Mouse (Mus musculus) embryonic facial prominence, embryonic 15.5 days (tissue): ENCODE results near the gene Plxna2. TPM values are rescaled to one million over a fixed set of nuclear protein-coding genes. Genes with fewer than 3 reads are reported as not detected.
A peak's percentile ranks its signal among the peaks of the same experiment; 100 is the strongest.

ENCODE experiments used
- ATAC-seq: fragments of 200-750 bp; cut with Nextera tagmentation; 2 replicates; pipeline ENCODE4 v1.8.0; 2017; ENCODE audit warnings: low read depth, moderate TSS enrichment; ENCODE audit not compliant: insufficient number of reproducible peaks, low FRiP score, low TSS enrichment
- H3K27ac ChIP-seq: fragments of 300-500 bp; sonication (generic); replicated peaks from 2 replicates; pipeline ENCODE4 v1.5.1; 2015; ENCODE audit warnings: mild to moderate bottlenecking, inconsistent platforms
- H3K27me3 ChIP-seq: fragments of 300-500 bp; sonication (generic); 2 replicates; pipeline ENCODE4 v1.6.1; 2015; ENCODE audit warnings: inconsistent platforms
- H3K36me3 ChIP-seq: fragments of 300-500 bp; sonication (generic); 2 replicates; pipeline ENCODE4 v1.6.1; 2015; ENCODE audit warnings: mild to moderate bottlenecking, inconsistent platforms
- H3K4me1 ChIP-seq: fragments of 300-500 bp; sonication (generic); 2 replicates; pipeline ENCODE4 v1.6.1; 2015; ENCODE audit warnings: inconsistent platforms
- H3K4me2 ChIP-seq: fragments of 300-500 bp; sonication (generic); replicated peaks from 2 replicates; pipeline ENCODE4 v1.6.1; 2015; ENCODE audit warnings: mild to moderate bottlenecking, inconsistent platforms
- H3K4me3 ChIP-seq: fragments of 300-500 bp; sonication (generic); replicated peaks from 2 replicates; pipeline ENCODE4 v1.5.1; 2015; ENCODE audit warnings: mild to moderate bottlenecking, inconsistent platforms
- H3K9ac ChIP-seq: fragments of 300-500 bp; sonication (generic); 2 replicates; pipeline ENCODE4 v1.6.1; 2015; ENCODE audit warnings: inconsistent platforms
- H3K9me3 ChIP-seq: fragments of 300-500 bp; sonication (generic); replicated peaks from 2 replicates; pipeline ENCODE4 v1.6.1; 2016; ENCODE audit warnings: inconsistent platforms
- WGBS: fragments of 180-500 bp; shearing (Covaris S2); methylation state at CpG from one replicate; pipeline ENCODE4 v1.1.7; 2015; 5-methylcytosine and 5-hydroxymethylcytosine counted together
- polyA plus RNA-seq: library from polyadenylated mRNA; unstranded; fragments of >200 nt; fragmentation: Nextera tagmentation; extraction: Ambion mirVana; gene quantifications from 2 replicates; pipeline ENCODE4 v1.2.1, GENCODE M21; 2015

The Plxna2 gene
- polyA plus RNA-seq, 1 experiment from 2014 or later: 11.0 TPM

DNA sequence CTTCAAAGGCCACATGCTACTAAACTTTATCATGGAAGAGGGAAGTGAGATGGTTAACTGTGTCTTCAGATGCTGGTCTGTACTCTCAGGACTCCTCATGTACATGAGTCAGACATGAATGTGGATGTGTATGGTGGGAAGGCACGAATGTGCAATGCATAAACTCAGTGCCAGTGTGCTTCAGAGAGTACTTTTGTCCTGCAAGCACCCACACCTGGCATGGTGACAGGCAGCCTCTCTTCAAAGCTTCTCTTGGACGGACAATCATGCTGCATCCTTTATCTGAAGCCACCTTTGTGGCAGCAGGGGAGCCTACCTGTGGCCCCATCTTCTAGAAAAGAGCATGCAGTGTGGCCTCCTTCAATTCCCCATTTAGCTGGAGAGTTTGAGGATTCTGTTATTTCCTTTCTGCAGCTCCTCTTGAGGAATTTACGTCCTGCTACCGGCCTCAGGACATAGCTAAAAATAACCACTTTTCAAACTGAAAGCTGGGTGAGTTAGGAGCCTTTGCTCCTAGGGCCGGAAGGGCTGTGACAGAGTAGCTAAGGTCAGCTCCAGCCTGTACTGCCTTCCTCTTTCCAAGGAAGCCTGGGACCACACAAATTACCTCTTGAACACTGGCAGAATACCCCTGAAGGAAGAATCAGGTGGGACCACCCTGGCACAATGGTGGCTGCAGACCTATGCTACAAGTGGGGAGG lies 23.7 kb downstream of the Plxna2 start:
- Histone ChIP-seq H3K27ac (peak overlapping the region; percentile 35; the same call in 1 of the 2 replicates), H3K27me3 (no peaks in the 10 kb centered on the region), H3K4me2 (no peak overlapping the region), H3K4me3 (no peak overlapping the region), H3K4me1 (peaks cover 16% of the 10 kb centered on the region), H3K9me3 (no peaks in the 10 kb centered on the region), H3K36me3 (peaks cover 14% of the 10 kb centered on the region), H3K9ac (no peak overlapping the region)
- WGBS: 38% methylated on average over 5 of the region's 5 CpGs
- ATAC-seq: no peak

- no peaks in the 10 kb centered on the region for H3K27me3 ChIP-seq
- H3K9ac ChIP-seq: no peak overlapping the region
- 0 out of 2 replicates have a peak, but pooled peaks have one; percentile 11 for ATAC-seq
- H3K4me1 ChIP-seq: peaks cover 16% of the 10 kb centered on the region
- H3K36me3 ChIP-seq: peaks cover 14% of the 10 kb centered on the region
- no peak overlapping the region for H3K4me2 ChIP-seq
- WGBS: 38% methylated on average over 1 of the region's 1 CpGs
- no peak overlapping the region for H3K4me3 ChIP-seq
- peak overlapping the region; percentile 35; the same call in 1 of the 2 replicates for H3K27ac ChIP-seq
- H3K9me3 ChIP-seq: no peaks in the 10 kb centered on the region
Observed at GRCm38 (mm10) chr1:194642302-194642787, 24.3 kb downstream of the Plxna2 start.

DNA sequence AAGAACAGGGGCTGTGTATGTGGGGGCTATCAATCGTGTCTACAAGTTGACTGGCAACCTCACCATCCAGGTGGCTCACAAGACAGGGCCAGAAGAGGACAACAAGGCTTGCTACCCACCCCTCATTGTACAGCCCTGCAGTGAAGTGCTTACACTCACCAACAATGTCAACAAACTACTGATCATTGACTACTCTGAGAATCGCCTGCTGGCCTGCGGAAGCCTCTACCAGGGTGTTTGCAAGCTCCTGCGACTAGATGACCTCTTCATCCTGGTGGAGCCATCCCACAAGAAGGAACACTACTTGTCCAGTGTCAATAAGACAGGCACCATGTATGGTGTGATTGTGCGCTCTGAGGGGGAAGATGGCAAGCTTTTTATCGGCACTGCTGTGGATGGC lies 25.9 kb downstream of the Plxna2 start:
- Histone ChIP-seq H3K4me2 (no peak overlapping the region), H3K27ac (no peak overlapping the region), H3K36me3 (peaks cover 18% of the 10 kb centered on the region), H3K4me1 (peaks cover 16% of the 10 kb centered on the region), H3K9me3 (no peaks in the 10 kb centered on the region), H3K4me3 (no peak overlapping the region), H3K27me3 (no peaks in the 10 kb centered on the region), H3K9ac (no peak overlapping the region)
- no peak for ATAC-seq
- 93% methylated on average over 6 of the region's 6 CpGs for WGBS

DNA sequence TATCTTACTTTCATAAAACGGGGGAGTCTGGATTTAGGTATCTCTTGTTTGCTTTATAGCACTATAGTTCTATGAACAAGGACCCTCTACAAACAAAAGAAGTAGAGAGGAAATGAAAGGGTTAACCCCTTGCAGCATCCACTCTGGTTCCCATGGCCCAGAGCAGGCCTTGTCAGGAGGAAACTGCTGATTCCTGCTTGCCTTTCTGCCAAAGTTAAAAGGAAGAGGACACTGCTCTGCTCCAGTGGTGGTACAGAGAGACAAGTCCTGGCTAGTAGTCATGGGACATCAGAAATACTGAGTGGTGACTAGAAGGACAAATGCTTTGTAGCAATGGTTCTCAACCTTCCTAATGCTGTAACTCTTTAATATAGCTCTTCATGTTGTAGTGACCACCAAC lies 27.9 kb downstream of the Plxna2 start:
- ATAC-seq: no peak
- H3K36me3 ChIP-seq: peaks cover 26% of the 10 kb centered on the region

GRCm38 (mm10) chr1:194650076-194650475 lies 32.1 kb downstream of the Plxna2 start:
- Histone ChIP-seq H3K36me3 (peaks cover 25% of the 10 kb centered on the region; the same call in 1 of the 2 replicates), H3K27me3 (no peaks in the 10 kb centered on the region), H3K4me3 (no peak overlapping the region), H3K9ac (no peak overlapping the region), H3K27ac (no peak overlapping the region), H3K4me1 (peaks cover 4% of the 10 kb centered on the region; the same call in 1 of the 2 replicates), H3K4me2 (no peak overlapping the region), H3K9me3 (no peaks in the 10 kb centered on the region)
- WGBS: 60% methylated on average over 1 of the region's 1 CpGs
- ATAC-seq: no peak

More for the DNA sequence above, 27.9 kb downstream of the Plxna2 start:
- Histone ChIP-seq H3K27ac (no peak overlapping the region), H3K4me1 (peaks cover 16% of the 10 kb centered on the region), H3K27me3 (no peaks in the 10 kb centered on the region), H3K4me2 (no peak overlapping the region), H3K9ac (no peak overlapping the region), H3K4me3 (no peak overlapping the region), H3K9me3 (no peaks in the 10 kb centered on the region)
- 87% methylated on average over 1 of the region's 1 CpGs for WGBS

DNA sequence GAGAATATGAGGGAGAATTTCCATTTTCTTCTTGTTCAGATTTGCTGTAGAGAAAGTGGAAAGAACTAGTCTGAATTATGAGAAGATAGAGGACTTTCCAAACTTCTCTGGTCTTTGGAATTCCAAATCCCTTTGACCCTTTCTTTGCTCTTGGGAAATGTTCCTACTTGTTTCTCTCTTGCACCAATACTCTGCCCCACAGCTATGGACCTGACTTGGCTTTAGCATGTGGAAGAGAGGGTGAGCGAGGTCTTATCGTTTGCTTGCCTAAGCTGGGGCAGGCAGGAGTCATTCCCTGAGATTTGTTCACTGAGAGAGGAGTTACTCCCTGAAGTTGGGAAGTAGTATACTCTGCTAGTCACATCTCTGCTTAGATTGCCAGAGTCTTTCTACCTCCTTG lies 32.5 kb downstream of the Plxna2 start:
- no peaks in the 10 kb centered on the region for H3K9me3 ChIP-seq
- 84% methylated on average over 2 of the region's 2 CpGs for WGBS
- no peaks in the 10 kb centered on the region for H3K27me3 ChIP-seq
- H3K4me1 ChIP-seq: peaks cover 4% of the 10 kb centered on the region; the same call in 1 of the 2 replicates
- no peak overlapping the region for H3K4me2 ChIP-seq
- ATAC-seq: no peak
- peaks cover 23% of the 10 kb centered on the region; the same call in 1 of the 2 replicates for H3K36me3 ChIP-seq
- no peak overlapping the region for H3K4me3 ChIP-seq
- H3K27ac ChIP-seq: no peak overlapping the region; the same call in 1 of the 2 replicates
- no peak overlapping the region for H3K9ac ChIP-seq

- Histone ChIP-seq H3K4me3 (no peak overlapping the region), H3K9ac (no peak overlapping the region), H3K4me1 (peaks cover 4% of the 10 kb centered on the region; the same call in 1 of the 2 replicates), H3K27ac (no peak overlapping the region), H3K27me3 (no peaks in the 10 kb centered on the region), H3K4me2 (no peak overlapping the region), H3K9me3 (no peaks in the 10 kb centered on the region), H3K36me3 (peaks cover 23% of the 10 kb centered on the region; the same call in 1 of the 2 replicates)
- no peak for ATAC-seq
- WGBS: 49% methylated on average over 3 of the region's 3 CpGs
Observed at GRCm38 (mm10) chr1:194651987-194652386, 34.0 kb downstream of the Plxna2 start.

DNA sequence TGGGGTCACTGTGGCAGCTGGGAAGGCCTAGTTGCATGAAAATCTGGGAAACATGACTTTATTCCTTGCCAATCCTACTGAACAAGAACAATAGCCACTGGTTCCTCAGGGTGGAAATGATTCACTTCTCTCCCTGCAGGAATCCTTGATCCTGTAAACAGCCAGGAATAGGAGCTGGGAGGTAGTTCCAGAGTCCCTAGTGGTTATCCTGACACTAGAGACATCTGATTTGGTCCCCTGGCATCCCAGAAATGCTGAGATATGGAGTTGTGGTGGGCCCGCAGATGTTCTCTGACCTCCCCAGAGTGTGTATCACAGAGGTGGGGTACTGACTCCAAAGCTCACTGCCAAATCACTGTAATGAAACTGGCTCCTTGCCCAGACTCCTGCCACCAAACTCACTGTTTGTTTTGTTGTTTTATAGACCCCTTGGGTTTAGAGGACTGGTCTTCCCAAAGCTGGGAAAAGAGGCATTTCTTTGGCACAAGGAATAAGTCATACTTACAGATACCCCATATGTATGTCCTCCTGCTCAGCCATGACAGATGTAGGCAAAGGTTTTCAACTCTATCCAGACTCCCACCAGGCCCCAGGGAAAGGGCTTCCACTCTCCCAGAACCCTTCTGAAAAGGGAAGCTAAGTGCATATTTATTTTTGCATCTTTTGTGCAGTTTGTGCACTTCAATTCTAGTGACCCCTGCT lies 40.6 kb downstream of the Plxna2 start:
- WGBS: 66% methylated on average over 1 of the region's 1 CpGs
- H3K27ac ChIP-seq: 0 out of 2 replicates have a peak overlapping the region, but pooled peaks have one; percentile 34
- H3K4me2 ChIP-seq: no peak overlapping the region
- no peak for ATAC-seq
- H3K9me3 ChIP-seq: no peaks in the 10 kb centered on the region
- no peak overlapping the region for H3K4me3 ChIP-seq
- H3K9ac ChIP-seq: no peak overlapping the region
- 0 out of 2 replicates have a peak, but pooled peaks cover 7% of the 10 kb centered on the region for H3K4me1 ChIP-seq
- H3K27me3 ChIP-seq: no peaks in the 10 kb centered on the region
- H3K36me3 ChIP-seq: peaks cover under 1% of the 10 kb centered on the region; the same call in 1 of the 2 replicates

- Histone ChIP-seq H3K27ac (no peak overlapping the region), H3K9ac (no peak overlapping the region), H3K4me3 (no peak overlapping the region), H3K9me3 (no peaks in the 10 kb centered on the region), H3K27me3 (no peaks in the 10 kb centered on the region), H3K4me1 (0 out of 2 replicates have a peak, but pooled peaks cover 7% of the 10 kb centered on the region), H3K36me3 (no peaks in the 10 kb centered on the region), H3K4me2 (no peak overlapping the region)
- ATAC-seq: no peak
- 85% methylated on average over 3 of the region's 3 CpGs for whole genome bisulfite sequencing
Observed at GRCm38 (mm10) chr1:194660426-194661119, 42.6 kb downstream of the Plxna2 start.

DNA sequence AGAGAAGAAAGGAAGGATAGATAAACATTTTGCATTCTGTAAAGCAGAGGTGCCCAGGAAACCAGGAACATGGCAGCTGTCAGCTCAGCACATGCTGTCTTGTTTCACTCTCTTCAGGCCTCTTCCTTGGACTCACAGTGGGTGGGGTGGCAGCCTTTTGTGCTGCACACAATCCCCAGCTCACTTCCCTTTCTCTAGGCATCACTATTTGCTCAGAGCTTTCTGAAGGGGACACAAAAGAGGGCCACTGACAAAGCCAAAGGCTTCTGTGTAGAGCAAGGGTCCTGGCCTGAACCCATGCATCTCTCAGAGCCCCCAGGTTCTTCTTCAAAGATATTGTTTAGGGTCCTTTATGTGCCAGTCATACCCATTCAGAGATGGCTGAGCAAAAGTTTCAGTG lies 45.0 kb downstream of the Plxna2 start:
- Histone ChIP-seq H3K4me2 (no peak overlapping the region), H3K4me1 (0 out of 2 replicates have a peak, but pooled peaks cover 7% of the 10 kb centered on the region), H3K9ac (no peak overlapping the region), H3K4me3 (no peak overlapping the region), H3K9me3 (no peaks in the 10 kb centered on the region), H3K36me3 (no peaks in the 10 kb centered on the region), H3K27me3 (no peaks in the 10 kb centered on the region), H3K27ac (no peak overlapping the region)
- no peak for ATAC-seq

- H3K27ac ChIP-seq: no peak overlapping the region
- no peak overlapping the region for H3K4me3 ChIP-seq
- H3K27me3 ChIP-seq: no peaks in the 10 kb centered on the region
- no peaks in the 10 kb centered on the region for H3K36me3 ChIP-seq
- H3K9ac ChIP-seq: no peak overlapping the region
- no peaks in the 10 kb centered on the region for H3K9me3 ChIP-seq
- no peaks in the 10 kb centered on the region for H3K4me1 ChIP-seq
- whole genome bisulfite sequencing: 86% methylated on average over 3 of the region's 3 CpGs
- ATAC-seq: no peak
- H3K4me2 ChIP-seq: no peak overlapping the region
Observed at GRCm38 (mm10) chr1:194665715-194666114, 47.7 kb downstream of the Plxna2 start.
